Mouse (Mus musculus): ENCODE measurements around the gene Itga7.

Gene Itga7

DNA sequence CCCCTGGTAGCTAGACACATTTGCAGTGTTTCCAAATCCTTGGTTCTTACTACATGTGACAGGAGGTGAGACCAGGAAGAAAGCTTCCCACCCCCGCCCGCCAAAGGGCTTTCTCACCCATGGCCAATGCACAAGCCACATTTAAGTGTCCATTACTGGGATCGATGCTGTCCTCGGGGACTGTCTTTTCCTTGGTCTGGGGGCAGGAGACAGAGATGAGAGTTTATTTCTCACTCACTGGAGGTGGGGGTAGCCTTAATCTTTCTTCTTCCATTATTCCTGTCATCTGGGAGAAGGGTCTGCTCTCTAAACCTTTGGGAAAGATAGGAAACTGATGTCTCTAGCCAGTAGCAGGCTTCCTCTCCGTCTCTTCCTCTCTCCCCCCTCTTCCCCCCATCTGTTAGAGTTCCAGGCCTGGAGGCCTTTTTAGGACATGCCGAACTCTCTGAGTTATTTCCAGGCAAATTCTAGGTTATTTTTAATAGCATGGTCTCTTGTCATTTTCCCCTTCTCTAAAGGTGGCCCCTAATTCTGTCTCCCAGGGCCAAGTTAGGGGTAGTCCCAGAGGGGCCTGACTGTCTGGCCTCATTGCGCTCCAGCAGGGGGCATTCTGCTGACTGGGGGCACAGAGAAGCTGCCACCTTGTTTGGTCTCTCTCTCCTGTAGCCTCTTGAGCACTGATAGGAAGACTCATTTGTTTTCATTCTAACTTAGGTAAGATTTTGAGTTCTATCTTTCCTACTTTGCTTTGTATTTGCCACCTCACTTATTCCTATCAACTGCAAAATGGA lies 1.6 kb downstream of the Itga7 start:
- DNase-seq (ENCODE audit: low read depth, low spot score) = no peak

DNA sequence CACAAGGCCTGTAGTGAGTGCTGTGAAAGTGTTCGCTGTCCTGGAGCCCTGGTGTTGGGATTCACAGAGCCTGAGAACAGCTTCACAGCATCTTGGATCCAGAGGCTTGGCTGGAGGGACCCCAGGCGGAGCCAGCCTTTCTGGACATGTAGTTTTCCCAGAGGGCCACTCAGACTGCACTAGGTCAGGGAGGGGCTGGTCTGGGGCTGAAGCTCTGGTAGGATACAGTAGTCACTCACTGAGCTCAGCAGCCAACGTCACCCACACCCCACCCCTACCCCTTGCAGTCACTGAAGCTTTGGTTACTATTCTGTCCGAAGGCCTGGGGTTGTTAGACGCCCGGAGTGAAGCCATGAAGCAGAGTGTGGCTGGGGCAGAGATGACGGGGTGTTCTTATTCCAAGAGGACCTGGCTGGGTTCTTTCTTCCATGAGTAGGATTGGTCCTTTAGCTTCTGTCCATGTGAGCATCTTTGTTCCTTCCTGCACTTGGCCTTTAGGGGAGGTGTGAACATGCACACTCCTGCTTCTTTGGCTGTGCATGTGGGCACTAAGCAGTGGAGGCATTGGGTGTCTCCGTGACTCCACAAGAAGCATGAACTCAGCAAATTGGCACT lies 2.3 kb downstream of the Itga7 start:
- DNase-seq (ENCODE audit: low read depth, low spot score) = no peak

DNA sequence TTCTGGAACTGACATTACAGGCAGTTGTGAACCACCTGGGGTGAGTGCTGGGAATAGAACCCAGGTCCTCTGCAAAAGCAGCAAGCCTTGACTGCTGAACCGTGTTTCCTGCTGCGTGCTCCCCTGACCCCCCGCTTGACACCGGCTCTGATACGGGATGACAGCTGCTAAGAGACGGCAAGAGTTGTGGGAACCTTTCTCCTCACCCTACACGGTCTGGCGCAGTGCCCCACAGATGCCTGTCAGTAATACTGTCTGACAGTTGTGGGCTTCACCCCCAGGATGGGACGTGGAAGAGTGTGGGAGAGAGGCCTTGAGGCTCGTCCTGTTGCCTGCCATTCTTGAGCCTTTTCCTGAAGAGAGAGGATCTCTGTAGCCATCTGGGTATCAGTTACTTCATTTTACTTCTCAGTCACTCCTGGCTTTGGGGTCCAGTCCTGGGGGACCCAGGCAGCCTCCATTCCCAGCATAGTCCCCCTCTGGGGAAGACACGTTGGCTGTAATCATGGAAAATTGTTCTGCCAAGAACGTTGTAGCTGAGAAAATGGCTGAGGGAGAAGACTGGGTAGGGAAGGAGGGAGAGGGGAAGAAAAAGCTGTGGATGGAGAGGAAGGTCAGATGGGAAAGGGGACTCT lies 4.3 kb downstream of the Itga7 start:
- DNase-seq (ENCODE audit: low read depth, low spot score) = no peak

DNA sequence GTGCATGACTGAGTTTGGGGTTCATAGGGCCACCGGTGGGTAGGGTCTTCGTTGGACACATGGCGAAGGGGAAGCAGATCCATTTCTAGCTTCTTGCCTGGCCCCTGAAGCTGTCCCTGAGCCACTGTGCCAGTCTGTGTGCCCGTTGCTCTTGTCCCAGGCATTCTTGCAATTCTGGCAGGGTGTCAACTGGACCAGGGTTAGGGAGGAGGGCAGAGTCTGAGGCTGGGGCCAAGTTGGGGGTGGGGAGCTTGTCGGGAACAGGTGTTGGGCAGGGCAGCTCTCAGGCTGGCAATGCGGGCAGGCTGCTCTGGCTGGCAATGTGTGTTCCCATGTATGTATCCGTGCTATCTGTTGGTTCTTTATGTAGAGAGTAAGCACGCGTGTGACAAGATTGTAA lies 4.8 kb downstream of the Itga7 start:
- DNase-seq (ENCODE audit: low read depth, low spot score) = no peak

DNA sequence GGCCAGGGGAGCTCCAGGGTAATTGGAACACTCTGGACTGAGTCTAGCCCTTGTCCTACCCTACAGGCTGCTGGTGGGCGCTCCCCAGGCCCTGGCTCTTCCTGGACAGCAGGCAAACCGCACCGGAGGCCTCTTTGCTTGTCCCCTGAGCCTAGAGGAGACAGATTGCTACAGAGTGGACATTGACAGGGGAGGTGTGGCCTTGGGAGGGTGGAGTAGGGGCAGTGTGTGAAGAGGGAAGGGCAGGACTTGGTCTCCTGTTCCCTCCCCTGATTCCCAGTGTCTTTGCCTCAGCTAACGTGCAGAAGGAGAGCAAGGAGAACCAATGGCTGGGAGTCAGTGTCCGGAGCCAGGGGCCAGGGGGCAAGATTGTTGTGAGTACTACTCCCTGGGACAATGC lies 5.4 kb downstream of the Itga7 start:
- DNase-seq (ENCODE audit: low read depth, low spot score) = no peak

DNA sequence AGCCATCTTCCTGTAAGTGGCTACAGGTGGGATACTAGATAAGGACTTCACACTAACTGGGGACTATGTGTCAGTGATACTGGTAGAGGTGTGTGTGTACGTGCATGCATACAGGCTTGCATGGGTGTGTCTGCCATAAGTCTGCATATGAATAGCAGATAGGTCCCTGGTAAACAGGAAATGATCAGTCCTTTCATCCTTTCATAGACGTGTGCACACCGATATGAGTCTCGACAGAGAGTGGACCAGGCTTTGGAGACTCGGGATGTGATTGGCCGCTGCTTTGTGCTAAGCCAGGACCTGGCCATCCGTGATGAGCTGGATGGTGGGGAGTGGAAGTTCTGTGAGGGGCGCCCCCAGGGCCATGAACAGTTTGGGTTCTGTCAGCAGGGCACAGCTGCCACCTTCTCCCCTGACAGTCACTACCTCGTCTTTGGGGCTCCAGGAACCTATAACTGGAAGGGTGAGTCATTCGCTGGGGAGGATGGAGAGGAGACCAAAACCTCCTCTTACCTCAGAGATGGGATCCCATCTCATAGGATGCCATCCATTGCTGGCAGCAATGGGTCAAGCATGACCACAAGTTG lies 7.0 kb downstream of the Itga7 start:
- no peak for DNase-seq (ENCODE audit: low read depth, low spot score)

DNA sequence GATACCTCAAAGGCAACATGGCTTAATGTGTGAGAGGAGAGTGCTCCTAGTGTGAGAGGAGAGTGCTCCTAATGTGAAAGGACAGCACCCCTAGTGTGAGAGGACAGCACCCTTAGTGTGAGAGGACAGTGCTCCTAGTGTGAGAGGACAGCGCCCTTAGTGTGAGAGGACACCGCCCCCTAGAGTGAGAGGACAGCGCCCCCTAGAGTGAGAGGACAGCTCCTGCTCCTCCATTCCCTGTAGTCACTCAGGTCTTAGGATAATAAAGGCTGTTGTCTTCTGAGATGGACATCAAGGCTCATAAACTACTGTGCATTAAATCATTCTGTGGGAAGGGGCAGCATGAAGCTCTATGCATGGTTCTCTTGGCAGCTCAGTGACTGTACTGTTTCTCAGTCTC lies 12.1 kb downstream of the Itga7 start:
- DNase-seq (ENCODE audit: low read depth, low spot score) = no peak

DNA sequence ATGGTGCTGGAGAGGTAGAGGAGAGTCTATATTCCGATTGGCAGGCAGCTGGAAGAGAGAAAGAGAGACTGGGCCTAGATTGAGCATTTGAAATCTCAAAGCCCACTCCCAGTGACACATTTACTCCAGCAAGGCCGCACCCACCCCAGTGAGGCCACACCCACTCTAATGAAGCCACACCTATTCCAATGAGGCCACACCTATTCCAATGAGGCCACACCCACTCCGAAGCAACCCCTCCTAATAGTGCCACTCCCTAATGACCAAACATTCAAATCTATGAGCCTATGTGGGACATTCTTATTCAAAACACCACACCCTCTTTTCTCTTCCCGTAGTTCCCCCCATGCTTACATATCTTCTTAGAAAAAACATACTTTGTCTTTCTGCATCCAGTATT lies 13.9 kb downstream of the Itga7 start:
- DNase-seq (ENCODE audit: low read depth, low spot score) = no peak

DNA sequence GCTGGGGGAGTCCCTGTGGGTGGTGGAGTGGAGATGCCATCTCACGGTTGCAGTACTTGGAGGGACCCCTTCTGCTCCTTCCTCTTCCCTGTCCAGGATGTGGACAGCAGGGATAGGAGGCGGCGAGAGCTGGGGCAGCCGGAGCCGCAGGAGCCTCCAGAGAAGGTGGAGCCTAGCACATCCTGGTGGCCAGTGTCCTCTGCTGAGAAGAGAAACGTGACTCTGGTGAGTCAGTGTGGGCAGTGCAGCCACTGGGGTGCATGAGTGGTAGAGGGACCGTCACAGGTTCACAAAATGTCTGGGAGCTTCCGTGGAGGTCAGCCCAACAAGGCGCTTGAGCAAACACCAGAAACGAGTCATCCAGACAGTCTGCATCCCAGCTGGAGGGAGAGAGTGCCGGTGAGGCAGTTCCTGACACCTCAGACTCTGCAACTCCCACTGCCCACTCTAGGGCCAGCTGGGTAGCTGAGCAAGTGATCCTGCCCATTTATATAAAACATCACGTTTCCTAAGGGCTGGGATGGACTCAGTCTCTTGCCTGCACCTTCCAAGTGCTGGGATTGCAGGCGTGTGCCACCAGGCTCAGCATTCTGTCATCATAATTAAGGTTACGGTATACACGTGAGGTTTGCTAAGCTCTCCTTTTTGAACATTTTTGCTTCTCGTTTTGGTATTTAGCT lies 16.7 kb downstream of the Itga7 start:
- no peak for DNase-seq (ENCODE audit: low read depth, low spot score)

DNA sequence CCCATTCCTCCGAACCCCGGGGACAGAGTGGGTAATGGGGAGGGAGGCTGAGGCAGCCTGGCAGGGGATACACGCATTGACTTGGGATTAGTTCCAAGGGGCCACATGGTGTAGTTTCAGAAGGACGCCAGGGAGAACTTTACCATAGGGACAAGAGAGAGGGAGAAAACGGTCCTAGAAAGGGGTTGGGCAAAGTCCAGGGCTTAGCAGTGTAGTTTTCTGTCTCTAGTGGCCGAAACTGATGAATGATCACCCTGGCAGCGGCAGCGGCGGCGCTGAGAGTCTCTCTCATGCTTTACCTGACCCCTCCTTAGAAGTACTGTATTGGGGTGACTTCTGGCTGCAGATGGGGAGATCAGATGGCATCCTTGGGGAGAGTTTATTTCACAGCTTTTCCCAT lies 24.7 kb downstream of the Itga7 start:
- no peak for DNase-seq (ENCODE audit: low read depth, low spot score)

DNA sequence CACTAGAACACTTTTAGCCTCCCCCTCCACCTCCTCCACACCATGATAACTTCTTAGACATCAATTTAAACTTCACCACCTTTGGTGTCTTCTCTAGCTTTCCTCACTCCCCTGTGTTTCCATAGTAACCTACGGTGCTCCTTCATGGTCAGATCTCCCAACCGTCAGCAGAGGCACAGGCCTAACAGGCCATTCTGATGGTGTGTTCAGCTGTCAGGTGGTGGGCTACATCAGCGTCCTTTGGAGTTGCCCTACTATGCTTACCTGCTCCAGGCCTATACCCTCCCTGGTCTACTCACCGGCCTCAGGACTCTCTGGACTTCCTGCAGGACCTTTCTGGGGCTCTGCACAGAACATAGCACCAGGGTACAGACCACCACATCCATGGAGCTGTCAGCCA lies 26.5 kb downstream of the Itga7 start:
- no peak for DNase-seq (ENCODE audit: low read depth, low spot score)

DNA sequence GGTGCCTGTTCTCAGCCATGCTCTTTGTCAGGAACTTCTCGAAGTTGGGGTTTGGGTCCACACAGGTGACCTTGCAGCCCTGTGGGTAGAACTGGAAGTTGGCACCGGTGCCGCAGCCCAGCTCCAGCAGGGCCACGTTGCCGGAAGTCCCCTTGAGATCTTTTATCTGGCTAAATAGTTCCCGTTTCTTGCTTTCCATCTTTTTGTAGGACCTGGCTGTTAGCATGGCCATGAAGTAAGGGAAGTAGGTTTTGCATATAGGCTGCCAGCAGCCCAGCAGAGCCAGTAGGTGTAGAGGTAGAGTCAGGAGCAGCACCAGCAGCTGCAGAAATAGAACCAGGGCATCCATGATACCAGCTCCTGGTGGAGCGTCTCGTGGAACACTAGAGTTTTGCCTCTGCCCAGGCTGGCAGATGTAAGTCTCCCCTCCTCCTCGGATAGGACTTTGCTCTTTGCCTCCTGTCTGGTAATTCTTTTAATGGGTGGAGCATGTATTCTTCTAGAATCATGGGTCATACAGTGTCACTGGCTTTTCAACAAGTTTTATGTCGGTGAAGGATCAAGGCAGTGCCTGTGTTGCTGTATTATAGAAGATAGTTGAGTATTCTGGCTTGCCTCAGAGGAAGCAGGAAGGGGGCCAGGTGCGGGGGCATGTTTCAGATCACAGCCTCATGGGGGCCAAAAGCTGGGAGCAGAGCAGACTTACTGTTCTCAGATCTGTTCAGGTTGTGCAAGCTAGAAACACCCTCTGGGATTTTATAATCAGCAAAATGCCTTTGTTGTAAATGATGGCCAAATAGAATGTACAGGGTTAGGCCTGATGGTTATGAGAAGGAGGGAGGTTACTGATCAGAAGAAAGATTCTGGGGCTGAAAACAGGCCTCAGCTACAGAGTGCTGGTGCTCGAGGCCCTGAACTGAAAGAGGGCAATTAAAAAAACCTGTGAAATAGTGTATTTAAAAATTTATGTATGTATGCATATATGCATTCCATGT lies 27.3 kb downstream of the Itga7 start, which contains the start of gene Mettl7b:
TSS of gene Mettl7b (minus strand) at position 399 of the 995 bp plus-strand sequence.
- no peak for DNase-seq (ENCODE audit: low read depth, low spot score)

DNA sequence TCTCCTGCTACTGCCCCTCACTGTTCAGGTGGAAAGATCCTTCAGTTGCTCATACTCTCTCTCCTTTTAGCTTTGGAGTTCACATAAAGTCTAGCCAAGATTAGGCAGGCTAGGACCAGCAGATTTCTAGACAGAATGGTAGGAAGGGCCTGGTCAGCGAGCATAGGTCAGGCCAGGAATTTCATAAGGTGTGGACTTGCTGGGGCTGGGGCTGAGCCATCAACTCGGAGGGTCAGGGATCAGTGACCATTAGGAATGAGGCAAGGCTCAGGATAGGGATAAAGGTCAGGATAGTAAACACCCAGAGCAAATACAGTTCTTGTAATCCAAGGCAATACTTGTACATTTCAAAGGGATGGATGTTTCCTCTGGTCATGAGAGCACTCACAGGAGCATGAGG lies 31.3 kb downstream of the Itga7 start:
- DNase-seq (ENCODE audit: low read depth, low spot score) = no peak

DNA sequence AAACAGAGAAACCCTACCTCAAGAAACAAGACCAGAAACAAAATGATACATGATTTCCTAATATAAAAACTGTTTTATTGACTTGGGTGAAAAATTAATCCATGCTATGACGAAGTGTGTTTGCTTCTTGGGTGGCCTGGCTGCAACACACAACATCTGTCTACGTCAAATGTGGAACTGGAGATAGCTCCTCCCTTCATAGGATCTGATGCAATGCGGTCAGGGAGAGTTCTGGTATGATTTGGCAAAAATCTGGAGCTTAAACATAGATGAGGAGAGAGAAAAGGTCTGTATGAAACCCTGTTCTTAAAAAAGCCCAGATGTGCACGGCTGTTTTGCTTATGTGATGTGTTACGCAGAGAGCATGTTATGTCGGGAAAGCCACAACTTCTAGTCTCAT lies 32.3 kb downstream of the Itga7 start:
- no peak for DNase-seq (ENCODE audit: low read depth, low spot score)

DNA sequence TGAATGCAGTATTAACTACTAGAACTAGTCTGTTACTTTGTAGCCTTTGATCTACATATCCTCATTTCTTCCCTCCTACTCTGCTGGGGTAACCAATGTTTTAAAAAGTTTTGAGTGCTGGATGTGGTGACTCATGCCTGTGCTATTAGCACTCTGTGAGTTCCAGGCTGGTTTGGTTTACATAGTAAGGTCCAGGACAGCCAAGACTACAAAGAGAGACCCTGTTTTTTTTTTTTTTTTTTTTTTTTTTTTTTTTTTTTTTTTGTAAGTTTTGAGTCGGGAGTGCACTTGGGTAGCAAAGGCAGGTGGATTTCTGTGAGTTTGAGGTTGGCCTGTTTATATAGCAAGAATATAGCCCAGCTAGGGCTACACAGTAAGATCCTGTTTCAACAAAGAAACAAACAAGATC lies 34.7 kb downstream of the Itga7 start:
- DNase-seq (ENCODE audit: low read depth, low spot score) = no peak

DNA sequence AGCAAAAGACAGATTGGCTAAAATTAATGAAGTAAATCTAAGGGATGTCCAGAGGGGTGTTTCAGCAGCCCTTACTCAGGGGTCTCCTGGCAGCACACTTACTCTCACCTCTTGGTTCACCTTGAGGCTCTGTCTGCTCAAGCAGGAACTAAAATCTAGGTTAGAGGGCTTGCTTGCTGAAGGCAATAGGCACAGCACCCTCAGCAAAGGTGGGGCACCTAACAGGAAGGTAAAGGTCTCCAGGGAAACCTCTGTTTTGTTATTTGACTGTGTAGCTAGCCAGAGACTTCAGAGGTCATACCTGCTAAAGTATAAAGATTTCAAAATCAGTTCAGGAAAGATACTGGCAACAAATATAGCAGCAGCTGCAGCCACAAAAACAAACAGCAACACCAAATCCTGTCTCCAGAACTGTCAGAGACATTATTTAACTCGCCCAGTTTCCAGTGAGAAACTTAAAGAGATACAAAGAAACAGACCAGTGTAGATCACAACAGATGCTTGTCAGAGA lies 37.2 kb downstream of the Itga7 start:
- DNase-seq (ENCODE audit: low read depth, low spot score) = no peak

DNA sequence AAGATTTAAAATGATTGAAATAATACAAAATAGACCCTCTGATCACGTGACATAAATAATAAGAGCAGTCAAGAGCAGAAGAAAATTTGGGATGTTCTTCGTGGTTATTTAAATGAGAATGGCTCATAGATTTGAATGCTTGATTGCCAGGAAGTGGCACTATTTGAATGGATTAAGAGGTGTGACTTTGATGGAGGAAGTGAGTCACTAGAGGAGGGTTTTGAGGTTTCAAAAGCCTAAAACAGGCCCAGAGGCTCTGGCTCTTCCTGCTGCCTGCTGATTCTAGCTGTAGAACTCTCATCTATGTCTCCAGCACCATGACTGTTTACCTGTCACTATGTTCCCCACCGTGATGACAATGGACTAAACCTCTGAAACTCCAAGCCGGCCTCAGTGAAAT lies 39.2 kb downstream of the Itga7 start:
- no peak for DNase-seq (ENCODE audit: low read depth, low spot score)

DNA sequence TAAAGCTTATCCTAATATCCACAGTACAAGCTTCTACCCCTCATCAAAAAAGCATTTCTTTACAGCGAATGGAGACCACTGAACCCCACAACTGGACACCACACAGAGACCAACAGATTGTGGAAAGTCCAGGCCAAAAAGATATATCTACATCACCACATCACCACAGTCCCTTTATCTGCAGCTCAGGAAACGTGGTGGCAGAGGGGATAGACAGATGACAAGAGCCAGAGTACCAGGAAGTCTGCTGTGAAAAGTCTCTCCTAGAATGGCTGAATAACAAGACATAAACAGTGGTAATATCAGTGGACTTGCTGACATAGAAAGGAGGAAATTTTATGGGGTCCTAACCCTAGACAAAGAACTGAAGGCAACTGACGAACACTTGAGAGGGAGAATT lies 42.8 kb downstream of the Itga7 start:
- no peak for DNase-seq (ENCODE audit: low read depth, low spot score)

DNA sequence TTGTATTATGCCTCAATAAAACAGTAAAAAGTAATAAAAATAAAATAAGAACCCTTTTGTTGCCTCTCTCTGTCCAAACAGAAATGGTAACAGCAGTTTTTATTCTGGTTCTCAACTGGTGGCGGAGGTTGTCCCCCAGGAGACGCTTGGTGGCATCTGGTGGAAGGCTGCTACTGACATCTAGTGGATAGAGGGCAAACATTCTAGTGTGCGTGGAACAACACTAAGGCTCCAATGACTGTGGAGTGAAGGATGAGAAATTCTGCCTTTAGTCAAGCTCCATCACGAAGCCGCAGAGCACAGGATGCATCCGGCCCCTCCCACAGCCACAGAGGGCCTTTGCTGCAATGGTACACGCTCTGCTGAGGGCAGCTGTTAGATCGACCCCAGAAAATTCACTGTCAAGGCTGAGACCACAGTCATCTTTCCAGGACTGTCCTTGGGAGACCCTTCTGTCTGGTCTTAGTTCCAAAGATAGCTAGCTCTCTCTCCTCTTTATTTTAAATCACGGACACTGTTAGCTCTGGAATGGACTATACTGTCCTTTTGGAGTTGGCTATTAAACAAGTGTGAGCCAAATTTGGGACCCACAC lies 44.0 kb downstream of the Itga7 start:
- no peak for DNase-seq (ENCODE audit: low read depth, low spot score)

Data from WW6 (cell line).